Mouse (Mus musculus): ENCODE data around the gene Ctbs. TPM values are rescaled to one million over a fixed set of nuclear protein-coding genes. Genes with fewer than 3 reads are reported as not detected.

The Ctbs gene
- polyA plus RNA-seq, 1 experiment: 4.4 TPM

- TF ChIP-seq CTCF (IDR thresholded peaks at IDR 0.05; ENCODE audit: extremely low read depth, insufficient read depth, low read length): no peak
- peaks cover 2% of the 10 kb centered on the region; the same call in 1 of the 2 replicates for H3K4me1 ChIP-seq (ENCODE audit: control insufficient read depth, insufficient read depth, low read length)
- H3K4me3 ChIP-seq (ENCODE audit: insufficient read depth, low read length): no peak overlapping the region
- H3K27ac ChIP-seq (ENCODE audit: insufficient read depth, low read length): no peak overlapping the region
Measured at GRCm38 (mm10) chr3:146442936-146443335, 6.7 kb upstream of the Ctbs start.

GRCm38 (mm10) chr3:146443380-146443779 is 6.2 kb upstream of the Ctbs start:
- TF ChIP-seq CTCF (IDR thresholded peaks at IDR 0.05; ENCODE audit: extremely low read depth, insufficient read depth, low read length): no peak
- TF ChIP-seq POLR2A (IDR thresholded peaks at IDR 0.05; ENCODE audit: extremely low read depth, insufficient read depth, low read length): no peak
- no peak overlapping the region for H3K27ac ChIP-seq (ENCODE audit: insufficient read depth, low read length)
- H3K4me3 ChIP-seq (ENCODE audit: insufficient read depth, low read length): no peak overlapping the region
- H3K4me1 ChIP-seq (ENCODE audit: control insufficient read depth, insufficient read depth, low read length): peaks cover 2% of the 10 kb centered on the region; the same call in 1 of the 2 replicates

- H3K4me3 ChIP-seq (ENCODE audit: insufficient read depth, low read length): no peak overlapping the region
- no peak overlapping the region for H3K27ac ChIP-seq (ENCODE audit: insufficient read depth, low read length)
- peaks cover 2% of the 10 kb centered on the region; the same call in 1 of the 2 replicates for H3K4me1 ChIP-seq (ENCODE audit: control insufficient read depth, insufficient read depth, low read length)
- TF ChIP-seq CTCF (IDR thresholded peaks at IDR 0.05; ENCODE audit: extremely low read depth, insufficient read depth, low read length): no peak
- no peak for TF ChIP-seq POLR2A (IDR thresholded peaks at IDR 0.05; ENCODE audit: extremely low read depth, insufficient read depth, low read length)
Measured at GRCm38 (mm10) chr3:146444880-146445279, 4.7 kb upstream of the Ctbs start.

GRCm38 (mm10) chr3:146447156-146447555 is 2.4 kb upstream of the Ctbs start:
- no peaks in the 10 kb centered on the region for H3K4me1 ChIP-seq (ENCODE audit: control insufficient read depth, insufficient read depth, low read length)
- no peak overlapping the region for H3K27ac ChIP-seq (ENCODE audit: insufficient read depth, low read length)
- TF ChIP-seq CTCF (IDR thresholded peaks at IDR 0.05; ENCODE audit: extremely low read depth, insufficient read depth, low read length): no peak
- no peak for TF ChIP-seq POLR2A (IDR thresholded peaks at IDR 0.05; ENCODE audit: extremely low read depth, insufficient read depth, low read length)
- no peak overlapping the region for H3K4me3 ChIP-seq (ENCODE audit: insufficient read depth, low read length)

DNA sequence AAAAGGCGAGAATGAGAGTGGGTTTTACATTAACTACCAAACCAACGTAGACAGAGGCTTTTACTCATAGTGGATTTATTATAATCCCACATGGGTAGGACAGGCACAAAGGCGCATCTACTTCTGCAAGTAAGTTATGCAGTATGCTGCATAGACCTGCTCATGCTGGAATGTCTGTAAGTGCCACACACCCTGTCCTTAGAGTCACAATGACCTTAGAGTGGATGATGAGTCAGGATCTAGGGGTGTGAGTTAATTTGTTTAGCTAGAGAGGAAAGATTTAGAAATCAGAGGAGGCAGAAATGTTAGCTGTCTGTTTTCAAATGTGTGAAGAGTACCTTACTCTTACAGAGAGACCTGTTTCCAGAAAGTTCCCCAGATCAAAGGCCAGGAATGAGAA is 2.0 kb upstream of the Ctbs start:
- no peaks in the 10 kb centered on the region for H3K4me1 ChIP-seq (ENCODE audit: control insufficient read depth, insufficient read depth, low read length)
- H3K4me3 ChIP-seq (ENCODE audit: insufficient read depth, low read length): no peak overlapping the region
- H3K27ac ChIP-seq (ENCODE audit: insufficient read depth, low read length): no peak overlapping the region
- TF ChIP-seq CTCF (IDR thresholded peaks at IDR 0.05; ENCODE audit: extremely low read depth, insufficient read depth, low read length): no peak
- TF ChIP-seq POLR2A (IDR thresholded peaks at IDR 0.05; ENCODE audit: extremely low read depth, insufficient read depth, low read length): no peak

GRCm38 (mm10) chr3:146448372-146448771 is 1.2 kb upstream of the Ctbs start:
- Histone ChIP-seq H3K4me3 (ENCODE audit: insufficient read depth, low read length) (no peak overlapping the region), H3K4me1 (ENCODE audit: control insufficient read depth, insufficient read depth, low read length) (no peaks in the 10 kb centered on the region), H3K27ac (ENCODE audit: insufficient read depth, low read length) (no peak overlapping the region)
- no peak for TF ChIP-seq POLR2A (IDR thresholded peaks at IDR 0.05; ENCODE audit: extremely low read depth, insufficient read depth, low read length)
- no peak for TF ChIP-seq CTCF (IDR thresholded peaks at IDR 0.05; ENCODE audit: extremely low read depth, insufficient read depth, low read length)

GRCm38 (mm10) chr3:146448969-146449368 is 626 bp upstream of the Ctbs start:
- Histone ChIP-seq H3K27ac (ENCODE audit: insufficient read depth, low read length) (no peak overlapping the region), H3K4me3 (ENCODE audit: insufficient read depth, low read length) (no peak overlapping the region)
- TF ChIP-seq POLR2A (IDR thresholded peaks at IDR 0.05; ENCODE audit: extremely low read depth, insufficient read depth, low read length): no peak
- TF ChIP-seq CTCF (IDR thresholded peaks at IDR 0.05; ENCODE audit: extremely low read depth, insufficient read depth, low read length): no peak

GRCm38 (mm10) chr3:146450371-146450841 is 811 bp downstream of the Ctbs start:
- H3K4me3 ChIP-seq (ENCODE audit: insufficient read depth, low read length): peak overlapping the region; percentile 73
- TF ChIP-seq CTCF (IDR thresholded peaks at IDR 0.05; ENCODE audit: extremely low read depth, insufficient read depth, low read length): no peak
- TF ChIP-seq POLR2A (IDR thresholded peaks at IDR 0.05; ENCODE audit: extremely low read depth, insufficient read depth, low read length): peak; percentile 98
- no peaks in the 10 kb centered on the region for H3K4me1 ChIP-seq (ENCODE audit: control insufficient read depth, insufficient read depth, low read length)
- H3K27ac ChIP-seq (ENCODE audit: insufficient read depth, low read length): peak overlapping the region; percentile 54

More at GRCm38 (mm10) chr3:146448969-146449368, 626 bp upstream of the Ctbs start:
- H3K4me1 ChIP-seq (ENCODE audit: control insufficient read depth, insufficient read depth, low read length): no peaks in the 10 kb centered on the region

DNA sequence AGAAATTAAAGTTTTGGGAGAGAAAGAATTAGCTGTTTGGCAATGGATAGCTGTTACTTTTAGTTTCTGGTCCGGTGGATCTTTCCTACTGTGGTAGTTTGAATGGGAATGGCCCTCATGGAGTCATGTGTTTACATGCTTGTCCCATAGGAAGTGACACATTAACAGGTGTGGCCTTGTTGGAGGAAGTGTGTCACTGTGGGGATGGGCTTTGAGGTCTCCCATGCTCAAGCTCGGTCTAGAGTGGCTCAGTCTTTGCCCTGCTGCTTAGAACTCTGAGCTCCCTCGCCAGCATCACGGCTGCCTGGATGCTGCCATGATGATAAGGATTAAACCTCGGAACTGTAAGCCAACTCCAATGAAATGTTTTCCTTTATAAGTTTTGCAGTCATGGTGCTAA is 1.8 kb downstream of the Ctbs start:
- TF ChIP-seq POLR2A (IDR thresholded peaks at IDR 0.05; ENCODE audit: extremely low read depth, insufficient read depth, low read length) (no peak), CTCF (IDR thresholded peaks at IDR 0.05; ENCODE audit: extremely low read depth, insufficient read depth, low read length) (no peak)
- no peaks in the 10 kb centered on the region for H3K4me1 ChIP-seq (ENCODE audit: control insufficient read depth, insufficient read depth, low read length)
- no peak overlapping the region for H3K4me3 ChIP-seq (ENCODE audit: insufficient read depth, low read length)
- no peak overlapping the region for H3K27ac ChIP-seq (ENCODE audit: insufficient read depth, low read length)

DNA sequence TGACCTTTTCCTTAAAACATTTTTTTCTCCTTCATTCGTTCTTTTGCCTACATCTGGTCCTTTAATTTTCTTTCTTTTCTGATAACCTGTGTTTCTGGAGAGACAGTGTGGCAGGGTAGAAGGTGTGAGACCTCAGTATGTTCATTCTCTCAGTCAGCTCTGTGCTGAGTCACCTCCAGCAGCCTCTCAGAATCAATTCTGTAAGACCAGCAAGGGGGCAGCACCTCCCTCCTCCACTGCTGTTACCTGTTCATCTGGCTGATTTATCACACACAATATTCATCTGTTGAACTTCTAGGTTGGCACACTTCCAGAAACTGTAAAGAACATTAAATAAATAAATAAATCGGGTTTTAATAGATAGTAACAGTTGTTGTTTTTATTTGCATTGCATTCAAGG is 13.3 kb downstream of the Ctbs start:
- H3K4me3 ChIP-seq (ENCODE audit: insufficient read depth, low read length): no peak overlapping the region
- H3K4me1 ChIP-seq (ENCODE audit: control insufficient read depth, insufficient read depth, low read length): no peaks in the 10 kb centered on the region
- no peak overlapping the region for H3K27ac ChIP-seq (ENCODE audit: insufficient read depth, low read length)
- TF ChIP-seq POLR2A (IDR thresholded peaks at IDR 0.05; ENCODE audit: extremely low read depth, insufficient read depth, low read length) (no peak), CTCF (IDR thresholded peaks at IDR 0.05; ENCODE audit: extremely low read depth, insufficient read depth, low read length) (no peak)

Data from cortical plate, adult 2 months (tissue).